Mouse (Mus musculus) gastrocnemius, postnatal 25 days (tissue): ENCODE measurements around the gene C2cd4b. TPM values are rescaled to one million over a fixed set of nuclear protein-coding genes. Genes with fewer than 3 reads are reported as not detected.

ENCODE experiments used
- DNase-seq: peaks from one replicate; pipeline ENCODE4 v3.0.0; 2022
- microRNA-seq, 2 experiments: library from miRNA; unstranded; fragments of <30 nt; microRNA quantifications; one replicate each; pipeline ENCODE4 v1.2.0; 2021; ENCODE audit warnings: borderline replicate concordance in 2 of 2
- total RNA-seq, 2 experiments: library from RNA; stranded (reverse); gene quantifications; 1 replicate in 1 of 2; 2 replicates in 1 of 2; pipeline ENCODE4 v1.2.3; 2021

C2cd4b gene
- total RNA-seq, 2 experiments from 2014 or later: 0.20 to 0.27 TPM

- DNase-seq: no peak
Observed at GRCm38 (mm10) chr9:67774201-67774600, 15.0 kb downstream of the C2cd4b start.

GRCm38 (mm10) chr9:67778553-67778952 lies 19.3 kb downstream of the C2cd4b start:
- DNase-seq: no peak

- DNase-seq: no peak
Observed at GRCm38 (mm10) chr9:67782786-67783185, 23.5 kb downstream of the C2cd4b start.

- no peak for DNase-seq
Observed at GRCm38 (mm10) chr9:67783464-67783863, 24.2 kb downstream of the C2cd4b start.

- DNase-seq: no peak
Observed at GRCm38 (mm10) chr9:67783925-67784324, 24.7 kb downstream of the C2cd4b start.

GRCm38 (mm10) chr9:67786311-67786710 lies 27.1 kb downstream of the C2cd4b start:
- no peak for DNase-seq

GRCm38 (mm10) chr9:67787671-67788070 lies 28.4 kb downstream of the C2cd4b start:
- DNase-seq: no peak

GRCm38 (mm10) chr9:67792405-67792804 lies 33.2 kb downstream of the C2cd4b start:
- no peak for DNase-seq

- DNase-seq: no peak
Observed at GRCm38 (mm10) chr9:67793501-67793900, 34.3 kb downstream of the C2cd4b start.

GRCm38 (mm10) chr9:67794216-67794615 lies 35.0 kb downstream of the C2cd4b start:
- no peak for DNase-seq

GRCm38 (mm10) chr9:67794668-67795067 lies 35.4 kb downstream of the C2cd4b start:
- no peak for DNase-seq

- no peak for DNase-seq
Observed at GRCm38 (mm10) chr9:67795205-67795675, 36.0 kb downstream of the C2cd4b start.

GRCm38 (mm10) chr9:67799078-67799819 lies 40.0 kb downstream of the C2cd4b start:
- no peak for DNase-seq

- DNase-seq: no peak
Observed at GRCm38 (mm10) chr9:67802241-67802640, 43.0 kb downstream of the C2cd4b start.

- DNase-seq: no peak
Observed at GRCm38 (mm10) chr9:67807000-67807399, 47.8 kb downstream of the C2cd4b start.

- DNase-seq: no peak
Observed at GRCm38 (mm10) chr9:67810527-67810926, 51.3 kb downstream of the C2cd4b start.

Small RNA genes lying within 50 kb of the gene (microRNA-seq; reads per million reads assigned to microRNA genes)
- 0 reads per million in 2 experiments for gene Mir7241
- 0 reads per million in 2 experiments for gene Mir7242

Other genes with a start within 250 kb of the C2cd4b start
- gene Tln2, start 199.7 kb upstream of the C2cd4b start, total RNA-seq: 100 to 1,000 TPM in 1 of 2 experiments, 10 to 100 TPM in 1; 77.1 to 100 TPM
- gene C2cd4a, start 72.9 kb downstream of the C2cd4b start, total RNA-seq: under 1 TPM in 1 of 2 experiments, not detected in 1; 0.38 TPM
- 10 to 100 TPM; 23.7 to 25.4 TPM for gene Vps13c, start 81.0 kb downstream of the C2cd4b start, total RNA-seq